Mouse (Mus musculus): Measurements from ENCODE around the gene Slc30a7. TPM values are rescaled to one million over a fixed set of nuclear protein-coding genes. Genes with fewer than 3 reads are reported as not detected.
"Not testable (repeated sequence)": the region's sequence is repeated elsewhere in the genome, so short reads cannot be mapped to it uniquely, and the experiment has no call there.

Gene Slc30a7
- total RNA-seq, 2 experiments from 2014 or later = 37.9 to 40.4 TPM

DNA sequence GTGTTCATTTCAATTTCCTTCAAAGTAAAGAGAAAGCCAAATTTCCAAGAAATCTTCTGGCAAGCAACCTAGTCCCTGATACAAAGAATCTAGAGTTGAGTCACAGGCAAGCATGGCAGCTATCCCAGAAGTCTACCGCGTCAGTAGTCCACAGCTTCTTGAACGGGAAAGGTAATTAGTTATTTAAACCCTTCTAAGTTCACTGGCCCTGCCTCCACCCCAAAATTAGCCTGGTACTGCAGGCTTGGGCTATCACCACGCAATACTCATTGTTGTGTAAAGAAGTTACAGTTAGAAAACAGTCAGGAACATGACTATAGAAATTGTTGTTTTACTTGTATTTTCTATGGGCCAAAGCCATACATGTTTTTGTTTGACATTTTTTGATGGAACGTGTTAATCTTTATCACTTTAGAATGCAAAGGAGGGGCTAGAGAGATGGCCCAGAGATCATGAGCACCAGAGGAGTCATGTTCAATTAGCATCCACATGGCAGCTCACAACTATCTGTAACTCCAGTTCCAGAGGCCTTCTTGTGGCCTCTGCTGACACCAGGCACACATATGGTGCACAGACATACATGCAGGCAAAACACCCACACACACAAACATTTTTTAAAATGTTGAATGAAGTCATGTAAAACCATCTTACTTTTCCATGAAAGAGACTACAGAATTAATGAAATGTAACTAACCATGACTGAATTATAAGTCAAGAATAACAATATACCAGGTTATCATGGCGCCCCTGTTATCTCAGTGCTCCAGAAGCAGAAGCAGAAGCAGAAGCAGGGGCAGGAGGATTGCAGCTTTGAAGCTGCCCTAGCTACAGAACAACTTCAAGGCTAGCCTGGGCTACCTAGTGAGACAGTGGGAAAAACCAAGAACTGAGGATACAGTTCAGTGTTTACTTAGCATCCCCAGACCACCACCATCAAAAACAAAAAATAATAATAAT, 57.0 kb downstream of the Slc30a7 start:
- ATAC-seq (replicated peaks; ENCODE audit: poor library complexity) = no peak

DNA sequence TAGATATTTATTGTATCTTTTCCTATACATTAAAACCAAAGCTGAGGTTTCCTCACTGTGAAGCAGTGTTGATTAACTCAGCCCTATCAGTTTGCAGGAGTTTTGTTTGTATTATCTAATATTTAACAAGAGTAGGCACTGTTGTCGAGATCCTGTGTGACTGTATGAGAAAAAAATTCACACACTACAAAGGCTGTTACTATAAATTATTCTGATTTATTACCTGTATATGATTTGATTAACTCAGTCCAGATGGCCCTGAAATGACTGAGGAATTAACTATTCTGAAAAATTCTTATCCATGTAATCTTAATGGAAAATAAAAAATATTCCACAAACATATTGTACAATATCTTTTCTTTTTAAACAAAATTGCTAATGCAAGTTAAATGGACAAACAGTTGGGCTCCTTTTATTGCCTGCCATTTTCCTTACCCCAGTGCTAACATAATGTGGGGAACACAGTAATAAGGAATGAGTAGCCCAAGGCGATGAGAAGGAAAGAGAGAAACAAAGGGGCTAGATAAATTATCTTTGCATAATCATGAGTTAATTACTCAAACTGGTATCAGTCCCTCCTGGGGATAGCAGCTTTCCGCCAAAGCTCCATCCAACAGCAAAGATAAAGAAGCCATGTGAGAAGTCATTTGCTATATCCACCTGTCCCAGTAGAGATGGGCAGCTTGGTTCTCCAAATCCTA, 57.8 kb downstream of the Slc30a7 start:
- ATAC-seq (replicated peaks; ENCODE audit: poor library complexity) = no peak

DNA sequence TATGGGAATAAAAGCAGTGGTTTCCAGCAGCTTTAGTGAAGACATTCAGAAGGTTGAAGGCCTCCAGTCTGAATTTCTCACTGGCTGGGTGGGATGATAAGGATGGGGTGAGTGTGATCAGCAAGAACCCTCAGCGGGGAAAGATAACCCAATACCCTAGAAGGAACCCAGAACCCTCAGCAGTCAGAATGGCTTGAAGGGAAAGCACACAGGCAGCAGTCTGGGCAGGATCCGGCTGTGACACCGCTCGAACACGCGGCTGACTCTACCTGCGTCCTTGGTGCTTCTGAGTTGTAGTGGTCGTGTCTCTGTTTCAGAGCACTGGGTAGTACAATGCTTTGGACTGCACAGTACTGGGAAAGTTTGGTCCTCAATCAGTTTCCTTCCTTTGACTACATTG, 60.9 kb downstream of the Slc30a7 start:
- ATAC-seq (replicated peaks; ENCODE audit: poor library complexity) = no peak

DNA sequence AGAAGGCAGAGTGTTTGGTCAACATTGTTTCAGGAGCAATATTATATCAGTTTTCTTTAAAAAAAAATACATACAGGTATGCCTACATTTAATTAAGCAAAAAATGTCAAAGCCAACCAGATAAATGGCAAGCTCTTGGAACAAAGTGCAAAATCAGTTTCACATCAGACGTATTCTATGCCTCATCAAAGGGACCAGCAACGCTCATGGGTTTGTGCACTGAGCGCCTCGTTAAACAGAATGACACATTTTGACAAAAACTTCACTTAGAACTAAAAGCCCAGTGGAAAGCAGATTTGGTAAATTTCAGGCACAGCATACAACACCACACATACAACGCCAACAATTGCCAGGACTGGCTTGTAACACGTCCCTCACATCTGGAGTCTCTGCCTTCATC, 62.8 kb downstream of the Slc30a7 start:
- no peak for ATAC-seq (replicated peaks; ENCODE audit: poor library complexity)

DNA sequence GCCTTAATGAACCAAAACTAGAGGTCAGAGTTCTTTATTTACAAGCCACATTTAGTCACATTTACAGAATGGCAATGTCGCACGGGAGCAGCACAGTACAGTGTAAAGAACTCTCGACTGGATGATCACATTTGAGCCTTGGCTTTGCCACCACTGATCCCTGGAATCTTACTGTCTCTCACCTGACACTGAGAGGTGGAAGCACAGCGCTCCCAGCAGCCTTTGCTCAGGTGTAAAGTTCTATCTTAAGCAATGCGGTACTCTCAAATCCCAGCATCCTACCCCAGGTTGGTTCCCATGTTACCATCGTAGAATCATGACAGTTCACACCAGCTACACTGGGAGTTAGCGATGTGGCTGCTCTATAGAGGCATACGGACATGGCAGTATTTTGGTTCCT, 65.7 kb downstream of the Slc30a7 start:
- ATAC-seq (replicated peaks; ENCODE audit: poor library complexity) = no peak

DNA sequence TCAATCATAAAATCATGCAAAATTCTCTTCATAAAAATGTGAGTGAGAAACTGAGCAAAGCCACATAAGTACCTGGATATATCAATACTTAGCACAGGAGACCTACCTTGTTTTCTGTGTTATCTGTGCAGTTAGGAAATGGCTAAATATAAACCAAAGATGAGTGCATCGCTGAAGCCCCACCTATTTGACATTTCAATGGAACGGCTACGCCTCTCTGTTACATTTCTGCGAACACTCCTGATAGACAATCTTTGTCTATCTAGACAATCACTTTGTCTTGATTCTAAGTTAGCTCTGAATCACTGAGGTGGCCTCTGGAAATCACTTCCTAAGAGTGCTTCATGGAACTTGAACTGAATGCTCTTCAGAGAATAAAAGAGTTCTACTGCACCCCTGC, 66.7 kb downstream of the Slc30a7 start:
- no peak for ATAC-seq (replicated peaks; ENCODE audit: poor library complexity)

DNA sequence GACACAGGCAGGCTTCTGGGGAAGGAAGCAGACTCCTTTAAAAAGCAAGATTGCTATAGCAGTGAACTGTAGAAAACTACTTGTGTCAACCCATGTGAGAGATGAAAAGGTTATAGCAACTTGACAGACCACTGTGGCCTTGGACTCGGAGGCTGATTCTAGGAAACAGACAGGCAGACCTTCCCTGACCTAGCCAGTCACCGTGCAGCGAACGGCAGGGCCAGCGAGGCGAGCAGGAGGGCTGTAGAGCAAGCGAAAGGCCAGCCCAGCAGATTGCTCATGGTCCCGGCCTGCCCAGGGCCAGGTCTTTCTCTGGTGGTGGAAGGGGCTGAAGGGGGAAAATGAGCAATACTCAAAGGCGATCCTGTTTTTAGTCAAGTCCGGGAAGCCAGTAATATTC, 69.4 kb downstream of the Slc30a7 start:
- no peak for ATAC-seq (replicated peaks; ENCODE audit: poor library complexity)

DNA sequence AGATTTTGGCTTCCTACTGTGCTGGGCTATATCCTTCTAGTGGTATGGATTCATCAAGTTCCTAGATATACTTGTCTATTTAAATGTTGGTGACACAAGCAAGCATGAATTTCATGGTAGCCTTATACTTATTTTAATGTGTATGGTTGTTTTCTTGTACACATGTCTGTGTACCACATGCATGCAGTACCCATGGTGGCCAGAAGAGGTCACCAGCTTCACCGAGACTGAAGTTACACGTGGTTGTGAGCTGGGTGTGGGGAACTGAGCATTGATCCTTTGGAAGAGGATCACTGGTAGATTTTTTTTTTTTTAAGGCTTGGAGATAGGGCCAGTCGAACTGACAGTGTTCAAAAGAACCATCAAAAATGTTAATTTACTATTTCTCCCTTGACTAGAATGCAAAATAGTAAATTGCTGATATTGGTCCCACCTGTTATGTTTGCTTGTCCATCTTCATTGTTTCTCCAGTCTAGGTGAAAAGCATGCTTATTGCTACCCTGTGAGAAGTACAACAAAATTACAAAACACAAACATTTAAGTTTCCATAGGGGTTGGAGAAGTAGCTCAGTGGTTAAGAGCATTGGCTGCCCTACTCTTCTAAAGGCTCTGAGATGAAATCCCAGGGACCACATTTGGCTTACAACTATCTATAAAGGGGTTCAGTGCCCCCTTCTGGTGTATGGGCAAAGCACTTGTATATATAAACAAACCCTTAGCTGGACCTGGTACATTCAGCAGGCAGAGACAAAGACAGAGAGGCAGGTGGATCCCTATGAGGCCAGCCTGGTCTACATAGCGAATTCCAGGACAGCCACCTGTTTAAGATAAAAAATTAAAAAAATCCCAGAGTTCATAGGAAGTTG, 70.2 kb downstream of the Slc30a7 start:
- ATAC-seq (replicated peaks; ENCODE audit: poor library complexity) = peak; percentile 92

DNA sequence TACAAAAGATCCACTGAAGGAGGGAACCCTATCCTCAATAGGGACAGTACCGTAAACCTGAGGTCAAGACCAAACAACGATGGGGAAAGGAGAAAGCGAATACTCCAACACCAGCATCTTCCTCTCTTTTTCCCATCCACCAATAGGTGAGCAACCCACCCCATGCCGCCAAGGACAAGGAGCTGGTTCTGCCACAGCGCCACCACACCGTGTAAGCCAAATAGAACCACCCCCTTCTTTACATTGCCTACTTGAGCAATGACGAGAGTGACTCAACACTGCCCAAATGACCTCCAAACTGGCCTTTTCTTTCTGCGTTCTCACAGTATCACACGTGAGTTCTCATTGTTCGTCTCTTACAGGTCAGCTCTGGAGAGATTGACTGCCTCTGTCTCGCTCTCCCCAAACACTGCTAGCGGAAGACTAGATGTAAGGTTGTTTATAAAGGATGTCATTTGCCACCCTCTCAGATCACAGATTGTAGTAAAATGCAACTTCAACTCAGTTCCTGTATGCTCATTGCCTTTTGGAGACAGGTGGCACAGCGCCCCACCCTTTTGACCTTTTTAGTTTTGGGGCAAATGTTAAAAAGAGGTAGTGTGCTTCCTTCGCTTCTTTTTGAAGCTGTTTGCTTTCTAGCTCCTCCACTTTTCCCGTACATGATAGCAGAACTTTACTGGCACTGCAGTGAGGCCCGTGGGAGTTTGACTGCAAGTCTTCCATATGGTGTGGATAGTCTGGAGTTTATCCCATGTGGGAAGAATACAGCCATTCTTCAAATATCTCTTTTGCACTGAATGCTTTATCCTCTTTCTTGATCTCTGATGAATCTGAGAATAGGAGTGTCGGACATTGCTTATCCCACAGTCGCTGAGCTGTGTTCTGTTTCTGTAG, 73.7 kb downstream of the Slc30a7 start:
- ATAC-seq (replicated peaks; ENCODE audit: poor library complexity) = no peak

DNA sequence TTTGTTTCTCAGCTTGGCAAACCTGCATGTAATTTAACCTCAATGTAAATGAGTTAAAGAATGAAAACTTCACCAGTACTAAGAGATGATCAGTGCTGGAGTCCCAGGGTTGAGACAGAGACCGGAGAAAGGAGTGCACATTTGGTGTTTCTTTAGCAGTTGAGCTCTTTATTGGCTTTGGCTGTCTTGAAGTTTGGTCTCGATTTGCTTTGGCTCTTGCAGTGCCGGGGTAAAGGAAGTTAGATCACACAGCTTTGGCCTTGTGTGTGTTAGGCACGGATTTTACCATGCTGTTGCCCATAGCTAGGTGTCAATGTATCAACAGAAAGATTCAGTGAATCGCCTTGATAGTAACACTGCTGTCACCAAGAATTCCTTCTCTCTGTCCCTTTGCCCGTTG, 75.5 kb downstream of the Slc30a7 start:
- no peak for ATAC-seq (replicated peaks; ENCODE audit: poor library complexity)

DNA sequence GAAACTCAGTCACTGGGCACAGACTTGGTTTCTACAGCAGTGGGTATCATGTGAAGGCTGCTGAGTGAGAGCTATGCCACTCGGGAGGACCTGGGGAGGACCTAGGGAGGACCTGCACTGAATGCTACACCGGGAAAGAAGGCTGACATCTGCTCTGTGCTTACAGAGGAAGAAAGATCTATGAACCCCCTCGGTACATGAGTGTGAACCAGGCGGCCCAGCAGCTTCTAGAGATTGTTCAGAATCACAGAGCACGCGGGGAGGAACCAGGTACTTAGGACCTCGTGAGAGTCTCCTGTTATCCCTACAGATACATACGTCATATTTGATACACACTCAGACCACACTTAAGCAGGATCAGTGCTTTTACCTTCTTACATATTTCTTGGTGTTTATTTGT, 80.7 kb downstream of the Slc30a7 start:
- no peak for ATAC-seq (replicated peaks; ENCODE audit: poor library complexity)

DNA sequence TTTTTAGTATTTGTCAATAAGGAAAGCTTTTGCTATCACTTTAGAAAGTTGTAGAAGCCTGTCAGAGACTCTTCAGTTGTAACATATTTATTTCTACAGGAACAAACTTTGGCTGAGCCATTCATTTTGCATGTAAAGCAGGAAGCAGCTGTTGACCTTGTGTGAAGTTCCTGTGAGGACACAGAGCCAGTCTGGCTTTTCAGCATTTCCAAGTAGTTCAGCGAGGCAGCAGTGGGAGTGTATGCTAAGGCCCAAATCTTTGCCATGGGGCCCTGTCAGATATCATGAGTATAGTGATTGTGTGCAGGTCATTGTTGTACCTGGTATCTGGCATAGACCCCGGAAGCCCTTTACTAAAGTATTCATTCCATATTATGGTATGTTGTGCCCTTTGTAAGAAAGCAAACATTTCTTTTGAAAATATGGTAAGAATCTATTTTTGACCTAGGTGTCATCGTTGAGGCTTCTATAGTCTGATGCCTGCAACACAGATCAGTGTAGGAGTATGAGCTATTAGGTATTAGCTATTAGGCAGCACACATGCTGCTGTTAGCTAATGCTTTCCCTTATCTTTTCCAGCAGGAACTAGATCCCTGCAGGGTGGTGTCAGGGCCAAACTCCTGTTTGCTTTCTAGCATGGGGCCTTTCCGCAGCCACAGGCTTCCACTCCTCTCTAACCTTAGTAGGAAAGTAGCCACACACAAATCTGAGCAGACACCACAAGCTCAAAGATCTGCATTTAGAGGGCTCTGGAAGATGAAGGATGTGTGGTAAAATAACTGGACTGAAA, 82.6 kb downstream of the Slc30a7 start:
- no peak for ATAC-seq (replicated peaks; ENCODE audit: poor library complexity)

DNA sequence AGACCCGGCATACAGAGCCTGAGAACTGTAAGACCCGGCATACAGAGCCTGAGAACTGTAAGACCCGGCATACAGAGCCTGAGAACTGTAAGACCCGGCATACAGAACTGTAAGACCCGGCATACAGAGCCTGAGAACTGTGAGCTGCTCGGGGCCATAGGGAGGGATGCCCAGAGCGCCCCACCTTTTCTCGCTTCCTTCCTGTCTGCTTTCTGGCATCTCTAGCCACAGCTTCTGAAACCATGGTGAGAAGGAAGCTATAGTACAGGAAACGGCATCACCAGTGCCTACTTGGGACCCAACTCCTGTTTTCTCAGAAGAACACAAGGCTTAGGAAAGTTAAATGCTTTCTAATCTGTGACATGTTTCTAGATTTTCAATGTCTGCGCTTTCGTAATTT, 99.8 kb downstream of the Slc30a7 start:
- ATAC-seq (replicated peaks; ENCODE audit: poor library complexity) = not testable (repeated sequence)

DNA sequence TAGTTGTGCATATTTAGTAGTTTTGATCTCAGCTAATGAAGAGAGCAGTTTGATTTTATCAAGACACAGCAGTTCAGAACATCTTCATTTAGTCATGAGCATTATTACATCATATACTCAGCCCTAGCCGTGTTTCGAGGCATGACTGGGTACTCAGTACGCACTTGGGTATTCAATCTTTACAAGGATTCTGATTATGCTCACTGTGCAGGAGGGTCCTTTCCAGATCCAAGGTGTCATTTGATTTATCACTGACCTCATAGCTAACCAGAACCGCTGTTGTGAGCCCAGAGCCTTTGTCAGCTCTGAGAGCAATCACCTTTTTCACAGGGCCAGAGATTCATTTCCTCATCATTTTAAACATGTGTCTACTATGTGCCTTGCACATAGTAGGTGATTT, 101.6 kb downstream of the Slc30a7 start:
- ATAC-seq (replicated peaks; ENCODE audit: poor library complexity) = no peak

DNA sequence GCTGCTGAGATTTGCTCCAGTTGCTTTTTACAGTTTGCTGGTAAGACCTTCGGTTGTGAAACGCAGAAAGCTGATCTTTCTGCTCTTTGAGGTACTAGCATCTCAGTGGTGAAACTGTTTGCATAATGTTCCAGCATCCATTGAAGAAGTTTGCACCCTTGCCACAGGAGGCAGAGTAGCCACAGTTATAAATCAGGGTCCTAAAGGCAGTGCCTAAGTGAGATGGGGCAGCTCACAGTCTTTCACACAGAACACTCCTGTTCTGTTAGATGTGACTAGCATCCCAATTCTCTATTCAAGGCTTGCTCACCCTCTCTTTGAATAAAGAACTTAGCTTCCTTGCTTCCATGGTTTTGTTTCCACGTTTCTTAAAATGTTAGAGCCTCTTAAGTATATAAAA, 102.1 kb downstream of the Slc30a7 start:
- no peak for ATAC-seq (replicated peaks; ENCODE audit: poor library complexity)

DNA sequence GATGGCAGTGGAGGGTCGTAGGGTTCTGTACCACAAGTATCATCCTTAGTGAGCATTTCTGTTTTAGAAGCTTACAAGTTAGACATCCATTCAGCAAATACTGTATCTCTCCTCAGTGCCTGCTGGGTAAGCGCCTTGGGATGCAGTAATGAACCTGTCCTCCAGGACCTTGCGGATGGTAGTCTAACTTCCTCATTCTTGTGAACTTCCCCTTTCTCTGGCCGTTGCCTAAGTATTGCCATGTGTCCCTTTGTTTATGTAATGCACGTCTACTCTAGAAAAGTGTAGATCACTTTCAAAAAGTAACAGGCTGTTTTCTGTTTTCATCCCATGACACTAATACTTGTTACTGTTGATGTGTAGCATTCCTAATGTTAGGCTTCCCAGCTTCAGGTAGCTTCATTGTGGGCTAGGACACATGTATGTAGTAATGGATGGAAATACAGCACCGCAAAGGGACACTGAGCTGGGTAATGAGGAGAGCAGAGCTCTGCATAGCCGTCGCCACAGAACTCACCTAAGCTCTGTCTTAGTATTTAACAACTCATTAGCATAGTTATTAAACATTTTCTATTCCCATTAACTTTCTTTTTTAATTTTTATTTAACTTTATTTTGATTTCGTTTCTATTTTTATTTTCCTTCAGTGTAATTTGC, 104.8 kb downstream of the Slc30a7 start:
- ATAC-seq (replicated peaks; ENCODE audit: poor library complexity) = peak; percentile 99

DNA sequence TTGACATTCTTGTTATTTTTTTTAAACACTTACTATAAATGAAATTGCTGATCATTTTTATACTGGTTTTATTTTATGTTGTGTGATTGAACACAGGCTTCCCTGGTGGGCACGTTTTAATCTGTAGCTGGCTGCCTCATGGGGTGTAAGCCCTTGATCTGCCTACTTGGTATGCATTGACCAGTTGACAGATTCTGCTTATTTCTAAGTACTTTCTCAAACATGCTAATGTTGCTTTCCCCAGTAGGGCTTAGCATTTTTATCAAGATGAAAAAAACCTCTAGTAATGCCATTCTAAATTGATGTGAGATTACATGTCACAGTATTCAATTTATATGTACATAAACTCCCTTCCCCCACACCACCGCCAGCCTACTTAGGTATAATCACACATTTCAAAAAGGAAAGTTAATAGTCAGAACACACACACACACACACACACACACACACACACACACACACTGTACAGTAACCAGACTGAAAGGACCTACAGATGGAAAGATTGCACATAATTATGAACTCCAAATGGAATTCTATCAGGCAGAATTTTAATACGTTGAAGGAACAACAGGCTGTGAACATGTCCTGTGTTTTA, 108.8 kb downstream of the Slc30a7 start:
- no peak for ATAC-seq (replicated peaks; ENCODE audit: poor library complexity)

DNA sequence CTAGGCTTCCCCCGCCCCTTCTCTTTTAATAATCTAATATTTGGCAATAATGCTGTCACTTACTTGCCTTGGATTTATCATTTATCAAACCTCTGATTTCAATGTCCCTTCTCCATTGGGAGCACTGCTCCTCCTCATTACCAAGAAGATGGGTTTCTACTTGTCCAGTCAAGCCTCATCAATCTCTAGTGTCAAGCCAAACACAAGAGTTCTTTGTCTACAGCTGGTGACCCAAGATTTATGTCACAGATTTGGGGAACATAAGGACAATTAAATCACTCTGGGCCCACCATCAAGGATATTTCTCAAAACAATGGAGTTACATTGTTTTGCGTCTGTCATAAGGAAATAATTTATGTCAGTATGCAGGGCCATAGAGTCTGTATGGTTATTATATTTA, 114.0 kb downstream of the Slc30a7 start:
- no peak for ATAC-seq (replicated peaks; ENCODE audit: poor library complexity)

Measured in megakaryocyte progenitor cell, adult 5-6 weeks (primary cell).